Mouse (Mus musculus): ENCODE measurements around the gene Vat1l. TPM values are rescaled to one million over a fixed set of nuclear protein-coding genes. Genes with fewer than 3 reads are reported as not detected.

The Vat1l gene
- total and polyA plus RNA-seq, 2 experiments: not detected

DNA sequence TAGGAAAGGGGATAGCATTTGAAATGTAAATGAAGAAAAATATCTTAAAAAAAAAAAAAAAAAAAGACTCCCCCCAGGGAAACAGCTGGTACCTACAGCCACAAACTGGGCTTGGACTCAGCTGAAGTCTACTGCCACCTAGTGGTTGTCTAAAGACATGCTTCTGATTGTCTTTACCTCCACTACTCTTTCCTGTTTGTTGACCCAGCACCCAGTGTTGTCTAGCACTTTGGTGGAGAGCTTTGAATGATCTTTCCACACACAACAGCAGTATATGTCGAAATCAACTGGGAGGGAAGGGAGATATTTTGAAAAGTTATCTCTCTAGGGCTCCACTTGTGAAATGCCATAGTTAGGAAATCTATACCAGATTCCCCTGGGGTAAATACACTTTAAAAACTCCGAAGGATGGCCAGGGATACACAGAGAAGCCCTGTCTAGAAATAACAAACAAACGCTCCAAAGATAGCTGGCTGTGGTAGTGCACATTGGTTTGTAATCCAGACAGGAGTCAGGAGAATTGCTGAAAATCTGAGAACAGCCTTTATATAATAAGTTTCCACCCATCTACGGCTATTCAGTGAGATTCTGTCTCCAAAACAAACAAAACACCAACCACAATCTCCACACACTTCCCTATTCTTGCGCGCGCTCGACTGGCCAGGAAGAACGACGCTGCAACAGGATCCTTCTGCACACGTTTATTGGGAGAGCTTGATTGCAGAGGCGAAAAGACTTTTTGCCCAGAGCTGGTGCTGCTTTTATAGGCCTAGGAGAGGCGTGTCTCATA is 185.2 kb downstream of the Vat1l start:
- DNase-seq (ENCODE audit: extremely low read depth, low read depth, low spot score): peak; percentile 8
- no peak overlapping the region for H3K27ac ChIP-seq (replicated peaks; ENCODE audit: insufficient read depth, low read depth, low read length)
- 80% methylated on average over 12 of the region's 13 CpGs for WGBS

DNA sequence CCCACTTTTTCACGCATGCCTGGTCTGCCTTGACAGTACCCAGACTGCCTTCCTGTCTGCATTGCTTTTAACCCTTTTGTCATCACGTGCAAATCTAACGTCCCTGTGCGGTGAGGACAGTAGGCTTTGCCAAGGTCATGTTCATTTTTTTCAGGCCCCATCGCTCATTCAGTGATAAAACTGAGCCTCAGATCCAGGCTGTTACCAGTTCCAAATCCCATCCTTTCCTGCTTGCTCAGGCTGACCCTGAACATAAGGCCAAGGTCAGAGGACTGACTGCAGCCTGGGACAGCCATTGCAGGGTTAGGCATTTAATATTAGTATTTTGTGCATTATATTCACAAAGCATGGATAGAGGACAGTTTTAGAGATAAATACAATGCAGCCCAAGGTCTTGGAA is 192.9 kb downstream of the Vat1l start:
- Histone ChIP-seq H3K36me3 (ENCODE audit: control insufficient read depth, insufficient read depth, low read length) (no peaks in the 10 kb centered on the region), H3K27me3 (ENCODE audit: control insufficient read depth, insufficient read depth, low read length) (no peaks in the 10 kb centered on the region), H3K9ac (ENCODE audit: low read depth, low read length) (no peak overlapping the region), H3K79me2 (ENCODE audit: control insufficient read depth, insufficient read depth, low read length) (no peaks in the 10 kb centered on the region), H3K27ac (replicated peaks; ENCODE audit: insufficient read depth, low read depth, low read length) (no peak overlapping the region), H3K4me1 (ENCODE audit: control insufficient read depth, insufficient read depth, low read length) (no peaks in the 10 kb centered on the region), H3K4me3 (ENCODE audit: insufficient read depth, low read depth, low read length) (no peak overlapping the region)
- TF ChIP-seq POLR2A (IDR thresholded peaks at IDR 0.05; ENCODE audit: extremely low read depth, insufficient read depth, low read length) (no peak), CTCF (IDR thresholded peaks at IDR 0.05; ENCODE audit: low read depth, low read length) (no peak)
- WGBS: 85% methylated on average over 5 of the region's 5 CpGs
- DNase-seq (ENCODE audit: extremely low read depth, low read depth, low spot score): no peak

More for the DNA sequence above, 185.2 kb downstream of the Vat1l start:
- no peaks in the 10 kb centered on the region for H3K36me3 ChIP-seq (ENCODE audit: control insufficient read depth, insufficient read depth, low read length)
- H3K9ac ChIP-seq (ENCODE audit: low read depth, low read length): no peak overlapping the region
- TF ChIP-seq POLR2A (IDR thresholded peaks at IDR 0.05; ENCODE audit: extremely low read depth, insufficient read depth, low read length) (no peak), CTCF (IDR thresholded peaks at IDR 0.05; ENCODE audit: low read depth, low read length) (peak; percentile 42; the same call in 1 of the 2 replicates)
- H3K27me3 ChIP-seq (ENCODE audit: control insufficient read depth, insufficient read depth, low read length): no peaks in the 10 kb centered on the region
- H3K4me1 ChIP-seq (ENCODE audit: control insufficient read depth, insufficient read depth, low read length): no peaks in the 10 kb centered on the region
- H3K4me3 ChIP-seq (ENCODE audit: insufficient read depth, low read depth, low read length): no peak overlapping the region
- no peaks in the 10 kb centered on the region for H3K79me2 ChIP-seq (ENCODE audit: control insufficient read depth, insufficient read depth, low read length)

DNA sequence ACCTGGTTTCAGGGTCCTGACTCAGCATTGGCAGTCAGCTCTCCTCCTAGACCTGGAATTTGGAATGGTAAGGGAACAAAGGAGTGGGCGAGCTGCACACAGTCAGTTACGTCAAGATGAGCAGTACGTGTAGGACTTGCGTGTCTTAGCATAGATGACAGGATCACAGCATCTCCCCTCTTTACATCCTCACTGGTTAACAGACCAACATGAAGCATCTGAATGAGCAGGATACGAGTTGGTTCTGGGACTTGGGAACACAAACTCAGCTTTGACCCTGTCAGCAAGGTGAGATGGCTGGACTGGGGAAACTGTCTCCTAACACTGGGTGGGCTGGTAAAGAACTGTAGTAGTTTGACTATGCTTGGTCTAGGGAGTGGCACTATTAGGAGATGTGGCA is 193.9 kb downstream of the Vat1l start:
- Histone ChIP-seq H3K27ac (replicated peaks; ENCODE audit: insufficient read depth, low read depth, low read length) (no peak overlapping the region), H3K4me3 (ENCODE audit: insufficient read depth, low read depth, low read length) (no peak overlapping the region), H3K36me3 (ENCODE audit: control insufficient read depth, insufficient read depth, low read length) (no peaks in the 10 kb centered on the region), H3K27me3 (ENCODE audit: control insufficient read depth, insufficient read depth, low read length) (no peaks in the 10 kb centered on the region), H3K79me2 (ENCODE audit: control insufficient read depth, insufficient read depth, low read length) (no peaks in the 10 kb centered on the region), H3K9ac (ENCODE audit: low read depth, low read length) (no peak overlapping the region), H3K4me1 (ENCODE audit: control insufficient read depth, insufficient read depth, low read length) (no peaks in the 10 kb centered on the region)
- no peak for DNase-seq (ENCODE audit: extremely low read depth, low read depth, low spot score)
- WGBS: 91% methylated on average over 5 of the region's 5 CpGs
- TF ChIP-seq POLR2A (IDR thresholded peaks at IDR 0.05; ENCODE audit: extremely low read depth, insufficient read depth, low read length): no peak
- no peak for TF ChIP-seq CTCF (IDR thresholded peaks at IDR 0.05; ENCODE audit: low read depth, low read length)

DNA sequence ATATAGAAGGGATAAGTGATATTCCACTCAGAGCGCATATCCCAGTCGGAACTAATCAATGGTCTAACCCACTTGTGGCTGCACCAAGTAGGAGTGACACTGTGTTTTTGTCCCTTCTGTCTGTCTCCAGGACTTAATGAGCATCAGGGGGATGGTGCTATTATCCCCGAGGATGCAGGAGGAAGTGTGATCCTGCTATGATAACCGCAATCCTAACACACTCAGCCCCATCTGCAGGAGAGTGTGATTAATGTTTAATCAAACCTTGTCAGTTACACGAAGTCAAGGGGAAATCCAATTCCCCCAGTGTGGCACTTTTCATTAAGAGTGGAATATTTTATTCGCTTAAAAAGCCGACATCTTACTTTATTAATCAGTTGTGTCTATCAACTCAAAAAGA is 196.3 kb downstream of the Vat1l start:
- Histone ChIP-seq H3K79me2 (ENCODE audit: control insufficient read depth, insufficient read depth, low read length) (no peaks in the 10 kb centered on the region), H3K4me1 (ENCODE audit: control insufficient read depth, insufficient read depth, low read length) (no peaks in the 10 kb centered on the region), H3K4me3 (ENCODE audit: insufficient read depth, low read depth, low read length) (no peak overlapping the region), H3K27ac (replicated peaks; ENCODE audit: insufficient read depth, low read depth, low read length) (no peak overlapping the region), H3K27me3 (ENCODE audit: control insufficient read depth, insufficient read depth, low read length) (no peaks in the 10 kb centered on the region), H3K36me3 (ENCODE audit: control insufficient read depth, insufficient read depth, low read length) (no peaks in the 10 kb centered on the region), H3K9ac (ENCODE audit: low read depth, low read length) (no peak overlapping the region)
- TF ChIP-seq CTCF (IDR thresholded peaks at IDR 0.05; ENCODE audit: low read depth, low read length): no peak
- DNase-seq (ENCODE audit: extremely low read depth, low read depth, low spot score): no peak
- 58% methylated on average over 7 of the region's 7 CpGs for WGBS

DNA sequence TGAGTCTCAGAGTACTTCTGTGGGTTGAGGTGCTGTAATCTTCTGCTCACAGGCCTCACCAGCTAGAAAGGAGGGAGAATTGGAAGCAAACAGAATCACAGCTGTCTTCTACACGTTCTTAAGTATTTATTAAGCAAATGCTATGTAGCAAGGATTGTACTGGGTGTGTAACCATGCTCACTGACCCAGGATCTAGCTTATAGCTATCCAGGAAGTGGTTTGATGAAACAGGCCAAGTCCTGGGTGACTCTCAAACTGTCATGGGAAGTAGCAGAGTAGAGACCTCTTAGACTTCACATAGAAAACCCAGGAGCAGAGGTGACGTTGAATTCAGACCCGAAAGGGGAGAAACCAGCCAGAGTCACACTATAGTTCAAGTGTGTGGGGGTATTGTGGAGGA is 206.0 kb downstream of the Vat1l start:
- Histone ChIP-seq H3K27ac (replicated peaks; ENCODE audit: insufficient read depth, low read depth, low read length) (no peak overlapping the region), H3K79me2 (ENCODE audit: control insufficient read depth, insufficient read depth, low read length) (no peaks in the 10 kb centered on the region), H3K4me3 (ENCODE audit: insufficient read depth, low read depth, low read length) (no peak overlapping the region), H3K36me3 (ENCODE audit: control insufficient read depth, insufficient read depth, low read length) (no peaks in the 10 kb centered on the region), H3K27me3 (ENCODE audit: control insufficient read depth, insufficient read depth, low read length) (no peaks in the 10 kb centered on the region), H3K9ac (ENCODE audit: low read depth, low read length) (no peak overlapping the region), H3K4me1 (ENCODE audit: control insufficient read depth, insufficient read depth, low read length) (no peaks in the 10 kb centered on the region)
- TF ChIP-seq CTCF (IDR thresholded peaks at IDR 0.05; ENCODE audit: low read depth, low read length) (no peak), POLR2A (IDR thresholded peaks at IDR 0.05; ENCODE audit: extremely low read depth, insufficient read depth, low read length) (no peak)
- DNase-seq (ENCODE audit: extremely low read depth, low read depth, low spot score): no peak
- 69% methylated on average over 3 of the region's 3 CpGs for WGBS

DNA sequence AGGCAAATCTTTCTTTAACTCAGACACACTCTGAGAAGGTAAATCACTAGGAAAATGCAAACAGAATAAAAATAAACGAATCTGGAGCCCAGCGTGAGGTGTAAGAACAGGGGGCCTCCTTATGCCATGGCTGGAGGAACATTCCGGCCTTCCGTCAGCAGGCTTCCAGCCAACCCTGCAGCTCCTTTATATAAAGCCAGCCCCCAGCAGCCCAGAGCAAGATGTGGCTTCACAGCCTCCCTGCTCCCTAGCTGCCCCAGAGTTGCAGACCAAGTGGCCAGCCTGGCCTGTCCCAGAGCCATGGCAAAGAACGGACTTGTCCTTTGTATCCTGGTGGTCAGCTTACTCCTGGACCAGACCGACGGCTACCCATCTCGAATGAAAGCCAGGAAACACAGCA is 212.4 kb downstream of the Vat1l start, which contains the start of gene Clec3a:
TSS of gene Clec3a (plus strand) at position 301 of the 400 bp plus-strand sequence.
- DNase-seq (ENCODE audit: extremely low read depth, low read depth, low spot score): no peak
- WGBS: 75% methylated on average over 8 of the region's 8 CpGs
- Histone ChIP-seq H3K79me2 (ENCODE audit: control insufficient read depth, insufficient read depth, low read length) (no peaks in the 10 kb centered on the region), H3K4me1 (ENCODE audit: control insufficient read depth, insufficient read depth, low read length) (no peaks in the 10 kb centered on the region), H3K36me3 (ENCODE audit: control insufficient read depth, insufficient read depth, low read length) (no peaks in the 10 kb centered on the region), H3K27me3 (ENCODE audit: control insufficient read depth, insufficient read depth, low read length) (no peaks in the 10 kb centered on the region), H3K9ac (ENCODE audit: low read depth, low read length) (no peak within 1 kb of the TSS), H3K4me3 (ENCODE audit: insufficient read depth, low read depth, low read length) (no peak within 1 kb of the TSS), H3K27ac (replicated peaks; ENCODE audit: insufficient read depth, low read depth, low read length) (no peak within 1 kb of the TSS)
- TF ChIP-seq CTCF (IDR thresholded peaks at IDR 0.05; ENCODE audit: low read depth, low read length) (no peak), POLR2A (IDR thresholded peaks at IDR 0.05; ENCODE audit: extremely low read depth, insufficient read depth, low read length) (no peak)

Measured in liver, adult 2 months (tissue).